Mouse (Mus musculus) ES-E14 (cell line): ENCODE data around the gene Map2k3. TPM values are rescaled to one million over a fixed set of nuclear protein-coding genes. Genes with fewer than 3 reads are reported as not detected.

Experiments used
- DNase-seq: peaks from one replicate; pipeline ENCODE4 v3.0.0-alpha.2; 2013; ENCODE audit warnings: low read depth, low spot score
- H3K27ac ChIP-seq: 2 replicates; pipeline ENCODE4 v1.5.1; 2012; ENCODE audit warnings: low read depth, mild to moderate bottlenecking, low read length, moderate library complexity, mixed read lengths; ENCODE audit not compliant: poor library complexity, insufficient read depth, severe bottlenecking
- H3K36me3 ChIP-seq: 2 replicates; pipeline ENCODE4 v1.6.1; 2012; ENCODE audit warnings: mild to moderate bottlenecking, low read length, moderate library complexity, mixed read lengths; ENCODE audit not compliant: control insufficient read depth, poor library complexity, insufficient read depth, severe bottlenecking
- H3K4me1 ChIP-seq, 2 experiments: fragments of 150-350 bp in 1 of 2; sonication (generic) in 1 of 2; 2 replicates each; pipeline ENCODE4 v1.6.1; 2012; ENCODE audit warnings: low read length in 2 of 2, mild to moderate bottlenecking in 1 of 2, mixed read lengths in 1 of 2; ENCODE audit not compliant: control insufficient read depth in 2 of 2, insufficient read depth in 2 of 2, poor library complexity in 1 of 2
- H3K4me3 ChIP-seq, 2 experiments: fragments of 150-350 bp in 1 of 2; sonication (generic) in 1 of 2; 2 replicates each; pipeline ENCODE4 v1.5.1; 2012; ENCODE audit warnings: low read length in 2 of 2, low read depth in 1 of 2, mild to moderate bottlenecking in 1 of 2, mixed read lengths in 1 of 2; ENCODE audit not compliant: insufficient read depth in 1 of 2, poor library complexity in 1 of 2, severe bottlenecking in 1 of 2
- H3K9ac ChIP-seq: 2 replicates; pipeline ENCODE4 v1.6.1; 2012; ENCODE audit warnings: low read depth, mild to moderate bottlenecking, low read length, mixed read lengths; ENCODE audit not compliant: poor library complexity, insufficient read depth, severe bottlenecking
- H3K9me3 ChIP-seq: fragments of 150-350 bp; sonication (generic); 2 replicates; pipeline ENCODE4 v1.6.1; 2012; ENCODE audit warnings: low read depth, mild to moderate bottlenecking, low read length; ENCODE audit not compliant: control insufficient read depth, insufficient read depth
- CHD2 ChIP-seq: IDR thresholded peaks from 2 replicates; pipeline ENCODE4 v1.6.1; 2014; ENCODE audit warnings: mild to moderate bottlenecking, low read depth, low read length, inconsistent platforms
- HCFC1 ChIP-seq: IDR thresholded peaks from 2 replicates; pipeline ENCODE4 v1.6.1; 2012; ENCODE audit warnings: low read length, inconsistent platforms, borderline replicate concordance; ENCODE audit not compliant: insufficient read depth
- MAFK ChIP-seq: IDR thresholded peaks from 2 replicates; pipeline ENCODE4 v1.6.1; 2014; ENCODE audit warnings: mild to moderate bottlenecking, low read depth, low read length, inconsistent platforms; ENCODE audit not compliant: insufficient read depth
- ZC3H11A ChIP-seq: IDR thresholded peaks from 2 replicates; pipeline ENCODE4 v1.6.1; 2012; ENCODE audit warnings: low read depth, mild to moderate bottlenecking, inconsistent platforms, low read length, borderline replicate concordance
- ZNF384 ChIP-seq: IDR thresholded peaks from 2 replicates; pipeline ENCODE4 v1.6.1; 2012; ENCODE audit warnings: low read depth, low read length, inconsistent platforms
- in situ Hi-C, 2 experiments: fragments of 600-800 bp; cut with MboI; formaldehyde crosslinking; loops; one replicate each; pipeline ENCODE4 v1.15.1; 2025; ENCODE audit warnings: low sequenced_read_pairs in 2 of 2, inconsistent platforms in 1 of 2; ENCODE audit not compliant: unreplicated experiment in 2 of 2
- total RNA-seq: library from RNA; depleted of rRNA; stranded (reverse); fragments of 300-350 nt; gene quantifications from 2 replicates; pipeline ENCODE4 v1.2.3, GENCODE M21; 2012

Gene Map2k3
- total RNA-seq, 1 experiment, result 30.3 TPM

DNA sequence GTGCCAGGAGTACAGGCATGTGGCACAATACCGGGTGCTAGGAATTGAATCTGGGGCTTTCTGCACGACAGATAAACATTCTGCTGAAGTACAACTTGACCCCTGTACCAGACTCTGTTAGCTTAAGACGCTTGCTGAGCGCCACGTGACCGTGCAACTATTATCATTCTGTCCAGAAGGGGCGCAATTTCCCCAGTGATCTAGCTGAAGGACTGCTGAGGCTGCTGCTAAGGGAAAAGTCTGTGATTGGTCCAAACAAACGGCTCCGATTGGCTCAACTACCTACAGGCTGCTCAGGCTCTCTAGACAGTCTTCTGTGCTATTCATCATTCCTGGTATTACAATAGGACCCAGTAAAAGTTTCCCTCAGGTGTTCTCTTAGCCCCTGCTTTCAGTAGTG, 4.6 kb upstream of the Map2k3 start:
- Histone ChIP-seq H3K27ac (peak overlapping the region; percentile 18; the same call in 1 of the 2 replicates), H3K9me3 (no peaks in the 10 kb centered on the region), H3K36me3 (no peaks in the 10 kb centered on the region; the same call in 1 of the 2 replicates), H3K9ac (peak overlapping the region; percentile 40; the same call in 1 of the 2 replicates), H3K4me1 (peaks cover 17 to 34% of the 10 kb centered on the region in 2 experiments), H3K4me3 (peak overlapping the region; percentile 25 to 52; a peak in 1 of 4 replicates)
- in situ Hi-C loops, result no loop called here
- peak; percentile 97 for DNase-seq
- TF ChIP-seq ZC3H11A (0 out of 2 replicates have a peak, but pooled peaks have one; percentile 15), ZNF384 (no peak), CHD2 (0 out of 2 replicates have a peak, but pooled peaks have one; percentile 54), MAFK (peak; percentile 81), HCFC1 (peak; percentile 34; the same call in 1 of the 2 replicates)

DNA sequence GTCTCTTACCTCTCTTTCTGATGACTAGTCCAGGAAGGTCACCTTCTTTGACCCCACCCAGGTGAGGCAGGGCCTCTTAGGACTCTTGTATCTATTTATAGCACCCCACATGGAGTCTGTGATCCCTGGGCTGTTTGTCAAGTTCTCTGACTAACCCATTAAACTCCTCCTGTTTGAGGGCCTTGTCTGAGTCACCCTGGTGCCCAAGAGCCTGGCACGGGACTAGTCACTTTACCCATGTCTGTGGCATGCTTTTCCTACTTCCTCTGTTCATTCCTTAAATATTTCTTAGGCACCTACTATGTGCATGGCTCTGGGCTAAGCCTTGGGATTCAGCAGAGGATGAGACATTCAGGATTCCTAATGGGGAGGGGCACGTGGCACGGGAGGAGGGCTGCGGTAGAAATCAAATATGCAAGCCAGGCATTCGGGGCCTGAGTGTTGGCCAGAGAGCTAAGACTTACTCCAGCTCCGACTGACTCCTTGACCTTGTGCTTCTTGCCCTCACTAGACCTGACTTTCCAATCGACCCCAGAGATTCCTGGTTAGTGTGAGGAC, 1.0 kb upstream of the Map2k3 start:
- TF ChIP-seq HCFC1 (no peak), ZC3H11A (no peak), ZNF384 (no peak), CHD2 (no peak), MAFK (no peak)
- in situ Hi-C loops, result no loop called here

DNA sequence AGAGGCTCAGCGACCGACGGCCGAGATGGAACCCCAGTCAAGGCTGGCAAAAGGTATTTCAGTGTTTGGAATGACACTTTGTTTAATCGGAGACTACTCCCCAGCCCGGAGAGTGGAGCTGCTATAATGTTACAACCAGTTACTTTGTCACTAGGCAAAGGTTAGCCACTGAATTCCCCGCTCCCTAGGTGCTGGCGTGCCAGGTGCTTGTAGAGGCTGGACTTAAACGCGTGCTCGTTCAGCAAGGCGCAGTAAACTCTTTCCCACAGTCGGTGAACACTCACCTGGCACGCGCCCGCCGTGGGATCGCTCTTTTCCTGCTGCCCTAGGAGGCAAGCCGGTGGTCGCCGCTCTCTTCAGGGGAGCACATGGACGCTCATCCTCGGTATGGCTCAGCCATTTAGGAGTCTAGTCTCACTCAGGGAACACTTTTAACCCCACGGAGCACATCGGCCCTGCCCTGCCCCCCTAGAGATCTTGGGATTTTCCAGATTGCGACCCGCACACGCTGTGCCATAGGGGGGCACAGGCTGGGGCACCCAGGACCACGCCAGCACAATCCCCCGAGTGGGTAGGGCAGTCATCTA, 458 bp upstream of the Map2k3 start:
- no peaks in the 10 kb centered on the region for H3K9me3 ChIP-seq
- peaks cover 5 to 19% of the 10 kb centered on the region in 2 experiments; a peak in 2 of 4 replicates for H3K4me1 ChIP-seq
- peak overlapping the region; percentile 85 to 99 for H3K4me3 ChIP-seq
- DNase-seq, result no peak
- peak overlapping the region; percentile 76 for H3K9ac ChIP-seq
- TF ChIP-seq MAFK (no peak), CHD2 (no peak), ZNF384 (no peak), HCFC1 (no peak), ZC3H11A (no peak)
- no peak overlapping the region; the same call in 1 of the 2 replicates for H3K27ac ChIP-seq
- in situ Hi-C loops, result no loop called here
- peaks cover 7% of the 10 kb centered on the region; the same call in 1 of the 2 replicates for H3K36me3 ChIP-seq

More for the DNA sequence above, 1.0 kb upstream of the Map2k3 start:
- Histone ChIP-seq H3K4me3 (peak overlapping the region; percentile 85 to 99), H3K4me1 (peaks cover 5 to 22% of the 10 kb centered on the region in 2 experiments; a peak in 2 of 4 replicates), H3K9me3 (no peaks in the 10 kb centered on the region), H3K9ac (peak overlapping the region; percentile 76), H3K36me3 (peaks cover 7% of the 10 kb centered on the region; the same call in 1 of the 2 replicates), H3K27ac (no peak overlapping the region)
- no peak for DNase-seq

DNA sequence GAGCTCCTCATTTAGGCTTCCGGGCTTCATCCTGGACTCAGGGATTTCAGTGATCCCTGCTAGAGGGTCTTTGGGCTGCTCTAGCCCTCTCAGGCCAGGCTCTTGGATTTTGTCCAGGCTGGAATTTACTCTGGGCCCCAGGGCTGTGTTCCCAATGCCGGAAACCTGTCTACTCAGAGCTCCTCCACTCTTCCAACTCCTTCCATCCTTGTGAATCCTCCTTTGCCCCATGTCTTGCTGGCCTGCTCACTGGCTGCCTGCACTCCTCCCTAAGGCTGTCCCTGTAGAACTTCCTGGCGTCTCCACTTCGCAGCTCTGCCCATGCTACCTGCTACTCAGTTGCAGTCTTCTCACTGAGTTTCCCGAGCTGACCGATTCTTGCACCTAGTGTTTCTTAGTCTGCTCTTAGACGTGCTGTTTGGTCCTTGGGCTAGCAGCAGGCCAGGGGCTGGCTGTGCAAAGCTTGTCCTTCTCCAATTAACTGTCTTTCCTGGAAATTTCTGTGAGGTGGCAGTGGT, 729 bp downstream of the Map2k3 start:
- in situ Hi-C loops, result no loop called here

More for the DNA sequence above, 729 bp downstream of the Map2k3 start:
- no peaks in the 10 kb centered on the region for H3K9me3 ChIP-seq
- H3K36me3 ChIP-seq, result peaks cover 7% of the 10 kb centered on the region; the same call in 1 of the 2 replicates
- peak overlapping the region; percentile 91 for H3K9ac ChIP-seq
- DNase-seq, result no peak
- peaks cover 3 to 14% of the 10 kb centered on the region in 2 experiments; a peak in 2 of 4 replicates for H3K4me1 ChIP-seq
- H3K4me3 ChIP-seq, result peak overlapping the region; percentile 94 to 99
- no peak overlapping the region for H3K27ac ChIP-seq
- TF ChIP-seq CHD2 (no peak), ZC3H11A (no peak), MAFK (no peak)
